Mouse (Mus musculus) stomach, postnatal 0 days (tissue): Measurements from ENCODE around the gene Il17re.

Experiments
- CTCF ChIP-seq: IDR thresholded peaks from 2 replicates; pipeline ENCODE4 v1.5.1; 2016; ENCODE audit warnings: antibody characterized with exemption, low read depth, mild to moderate bottlenecking, moderate library complexity
- EP300 ChIP-seq: optimal IDR thresholded peaks from 2 replicates; pipeline ENCODE3; 2016; ENCODE audit warnings: antibody characterized with exemption

GRCm38 (mm10) chr6:113438721-113439430 lies 19.4 kb upstream of the Il17re start:
- TF ChIP-seq CTCF (no peak), EP300 (no peak)
